Mouse (Mus musculus): ENCODE data around the gene 2310009B15Rik.
"Not testable (repeated sequence)": the region's sequence is repeated elsewhere in the genome, so short reads cannot be mapped to it uniquely, and the experiment has no call there.

Gene 2310009B15Rik

DNA sequence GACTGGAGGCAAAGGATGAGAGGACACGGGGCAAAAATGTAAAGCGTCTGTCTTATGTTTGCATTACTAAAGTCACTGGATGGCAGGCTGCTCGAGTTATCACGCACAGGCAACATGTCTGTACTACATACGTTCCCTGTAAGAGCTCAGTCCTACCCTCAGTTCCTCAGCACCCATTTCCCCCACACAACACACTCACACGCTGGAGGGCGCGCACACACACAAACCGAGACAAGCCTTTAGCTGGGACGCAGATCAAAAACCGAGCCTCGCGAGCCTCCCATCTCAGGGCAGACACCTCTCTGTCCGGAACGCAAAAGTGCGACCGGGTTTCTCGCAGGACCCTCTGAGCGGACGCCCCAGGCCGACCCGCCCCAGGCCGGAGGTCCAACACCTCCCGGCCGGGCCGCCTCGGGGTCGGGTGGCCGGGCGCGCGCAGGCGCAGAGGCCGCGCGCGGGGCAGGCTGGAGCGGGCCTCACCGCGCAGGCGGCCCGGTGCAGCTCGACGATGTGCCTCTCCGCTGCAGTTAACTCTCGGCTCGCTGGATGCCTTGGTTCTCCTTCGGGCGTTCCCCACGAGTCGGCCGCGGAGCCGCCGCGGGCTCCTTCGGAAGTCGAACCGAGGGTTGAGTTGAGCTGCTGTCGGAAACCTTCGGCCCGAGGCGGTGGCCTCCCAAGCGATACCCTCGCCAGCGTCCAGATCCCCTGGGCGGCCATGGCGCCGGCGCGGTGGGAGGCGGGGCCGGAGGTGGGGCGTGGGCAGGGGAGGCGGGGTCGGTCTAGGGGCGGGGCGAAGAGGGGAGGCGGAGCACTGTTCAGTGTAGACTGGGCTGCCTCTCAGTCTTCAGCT is at the start of gene 2310009B15Rik:
TSS of gene 2310009B15Rik (minus strand) at position 752 of the 850 bp plus-strand sequence.
- not testable (repeated sequence) for DNase-seq (ENCODE audit: low read depth, low spot score)

- DNase-seq (ENCODE audit: low read depth, low spot score) = no peak
Measured at GRCm38 (mm10) chr1:138906256-138906655, 49.6 kb upstream of the 2310009B15Rik start.

- no peak for DNase-seq (ENCODE audit: low read depth, low spot score)
Measured at GRCm38 (mm10) chr1:138905092-138905765, 48.6 kb upstream of the 2310009B15Rik start.

DNA sequence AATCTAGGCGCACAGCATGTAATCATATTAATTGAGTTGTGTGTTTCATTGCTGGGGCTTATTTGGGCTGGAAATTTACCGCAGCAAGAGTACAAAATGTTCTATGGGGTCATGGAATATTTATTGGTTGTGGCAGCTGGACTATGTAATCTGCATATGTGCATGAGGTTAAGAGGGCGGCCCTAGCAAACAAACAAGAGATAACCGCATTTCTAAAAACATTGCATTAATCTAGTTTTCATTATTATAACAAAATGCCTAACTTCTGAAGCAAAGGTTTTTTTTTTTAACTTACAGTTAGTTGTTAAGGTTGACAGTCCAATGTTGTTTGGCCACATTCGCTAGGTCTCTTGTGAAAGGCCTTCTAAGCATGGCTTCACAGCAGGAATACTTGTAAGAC is 47.2 kb upstream of the 2310009B15Rik start:
- DNase-seq (ENCODE audit: low read depth, low spot score) = no peak

GRCm38 (mm10) chr1:138901431-138902117 is 44.9 kb upstream of the 2310009B15Rik start:
- DNase-seq (ENCODE audit: low read depth, low spot score) = no peak

GRCm38 (mm10) chr1:138896088-138896487 is 39.4 kb upstream of the 2310009B15Rik start:
- no peak for DNase-seq (ENCODE audit: low read depth, low spot score)

DNA sequence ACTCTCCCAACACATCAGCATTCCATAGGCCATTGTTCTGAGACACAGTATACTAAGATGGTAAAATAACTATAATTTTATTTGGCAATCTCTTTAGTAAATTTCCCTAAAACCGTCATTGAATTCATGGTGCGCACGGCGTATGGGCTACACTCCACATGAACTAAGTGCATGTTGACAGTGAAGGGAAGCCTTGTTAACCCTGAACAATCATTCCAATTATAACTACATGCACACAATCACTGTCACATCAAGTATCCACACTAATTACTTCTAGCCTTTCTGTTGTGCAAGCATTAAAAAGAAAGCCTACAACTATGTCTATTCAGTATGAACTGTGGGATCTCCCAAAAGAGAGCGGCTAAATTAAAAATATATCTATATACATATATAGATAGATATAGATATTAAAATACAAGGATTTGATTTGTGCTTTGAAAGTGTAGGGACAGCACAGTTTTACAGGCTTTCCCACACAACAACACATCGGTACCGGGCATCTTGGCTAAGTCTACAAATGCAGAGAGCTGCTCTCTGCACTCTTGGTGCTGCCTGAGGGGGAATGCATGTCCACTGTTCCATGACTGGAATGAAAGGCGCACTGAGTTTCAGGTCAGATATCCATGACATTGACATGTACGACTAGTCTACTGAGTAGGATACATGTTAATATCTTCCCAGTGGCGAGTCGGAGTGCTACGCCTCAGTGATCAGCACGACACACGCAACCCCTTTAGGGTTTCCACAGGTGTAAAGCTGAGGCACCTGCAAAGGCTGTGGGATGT is 21.0 kb upstream of the 2310009B15Rik start:
- no peak for DNase-seq (ENCODE audit: low read depth, low spot score)

GRCm38 (mm10) chr1:138876371-138877045 is 19.9 kb upstream of the 2310009B15Rik start:
- no peak for DNase-seq (ENCODE audit: low read depth, low spot score)

DNA sequence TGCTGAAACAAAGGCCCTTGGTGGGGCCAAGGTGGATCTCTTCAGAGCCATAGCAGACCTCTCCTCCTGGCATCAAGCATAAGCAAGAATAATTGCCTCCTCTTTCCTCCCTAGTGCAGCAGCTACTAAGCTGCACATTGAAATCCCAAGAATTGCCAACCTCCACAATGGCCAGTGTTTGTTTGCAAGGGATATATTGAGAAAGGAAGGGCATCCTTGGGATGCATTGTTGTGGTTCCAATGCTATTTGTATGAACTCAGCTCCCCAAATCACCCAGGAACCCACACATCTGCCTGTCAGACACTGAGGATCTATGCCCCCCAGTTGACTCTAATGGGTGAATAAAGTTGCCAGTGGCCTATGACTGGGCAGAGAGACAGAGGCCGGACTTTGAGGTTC is 5.8 kb downstream of the 2310009B15Rik start:
- DNase-seq (ENCODE audit: low read depth, low spot score) = no peak

- DNase-seq (ENCODE audit: low read depth, low spot score) = no peak
Measured at GRCm38 (mm10) chr1:138850161-138850539, 6.5 kb downstream of the 2310009B15Rik start.

DNA sequence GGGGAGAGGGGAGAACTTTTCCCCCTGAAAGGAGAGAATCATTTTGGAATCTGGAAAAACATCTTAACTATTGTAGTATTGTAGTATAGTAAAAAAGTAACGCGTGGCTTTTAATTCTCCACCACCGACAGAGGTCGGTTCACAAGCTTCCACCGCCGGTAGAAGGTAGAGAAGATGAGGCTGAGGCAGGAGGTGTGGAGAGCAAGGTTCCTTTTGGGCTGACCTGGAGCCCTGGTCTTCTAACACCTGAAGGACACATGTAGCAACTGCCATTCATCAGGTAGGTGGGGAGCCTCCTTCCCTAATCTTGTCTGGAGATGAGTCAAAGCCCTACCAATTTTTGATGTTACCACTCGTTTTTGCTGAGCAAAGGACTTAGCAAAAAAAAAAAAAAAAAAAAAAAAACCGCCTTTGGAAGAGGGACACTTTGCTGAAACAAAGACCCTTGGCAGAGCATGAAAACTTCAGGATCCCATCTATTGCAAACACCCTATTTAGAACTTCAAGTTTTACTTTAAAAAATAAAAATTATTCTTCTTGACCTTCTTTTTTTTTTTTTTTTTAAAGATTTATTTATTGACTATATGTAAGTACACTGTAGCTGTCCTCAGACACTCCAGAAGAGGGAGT is 7.0 kb downstream of the 2310009B15Rik start:
- no peak for DNase-seq (ENCODE audit: low read depth, low spot score)

DNA sequence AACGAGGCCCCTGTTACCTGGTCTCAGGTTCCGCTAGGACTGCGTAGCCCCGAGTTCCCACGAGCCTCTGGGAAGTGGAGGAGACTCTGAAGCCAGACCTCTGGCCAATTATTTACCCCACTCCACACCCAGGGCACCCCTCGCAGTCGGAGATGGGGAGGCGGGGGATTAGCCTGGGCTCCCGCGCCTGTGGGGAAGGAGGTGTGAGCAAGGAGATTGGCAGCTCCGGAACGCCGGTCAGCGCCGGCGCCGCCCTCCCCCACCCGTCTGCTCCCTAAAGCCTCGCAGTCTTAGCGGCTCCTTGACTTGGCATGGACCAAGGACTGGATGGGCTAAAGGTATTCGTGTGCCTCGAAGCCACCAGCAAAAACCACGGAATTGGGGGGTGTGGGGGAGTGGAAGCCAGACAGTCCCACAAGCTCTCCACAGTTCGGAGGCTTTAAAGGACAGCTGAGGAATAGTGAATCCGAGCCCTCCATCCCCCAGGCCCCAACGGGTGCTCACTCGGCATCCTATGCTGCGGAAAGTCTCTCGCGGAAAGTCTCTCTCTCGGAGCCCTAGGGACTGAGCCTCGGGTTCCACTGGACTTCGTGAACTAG is 8.0 kb downstream of the 2310009B15Rik start, which contains the start of gene Lhx9:
TSS of gene Lhx9 (minus strand) at position 67 of the 599 bp plus-strand sequence.
- no peak for DNase-seq (ENCODE audit: low read depth, low spot score)

- no peak for DNase-seq (ENCODE audit: low read depth, low spot score)
Measured at GRCm38 (mm10) chr1:138848026-138848425, 8.6 kb downstream of the 2310009B15Rik start.

DNA sequence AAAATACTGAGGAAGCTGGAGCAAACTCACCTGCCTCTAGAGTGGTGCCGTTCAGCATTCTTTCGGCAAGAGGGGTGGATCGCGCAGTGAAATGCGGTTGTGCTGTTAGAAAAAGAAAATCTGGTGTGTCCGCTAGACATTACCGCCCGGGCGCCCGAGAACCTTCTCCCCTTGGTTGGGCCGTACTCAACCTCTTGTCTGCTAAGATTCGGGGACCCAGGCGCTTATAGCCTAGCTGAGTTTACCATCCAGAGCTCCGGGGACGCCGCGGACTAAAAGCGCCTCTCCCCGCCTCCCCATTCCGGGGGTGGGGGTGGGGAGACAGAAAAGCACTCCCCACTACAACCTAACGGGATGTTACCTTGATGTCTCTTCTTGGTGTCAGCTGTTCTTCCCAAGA is 9.5 kb downstream of the 2310009B15Rik start:
- DNase-seq (ENCODE audit: low read depth, low spot score) = no peak

DNA sequence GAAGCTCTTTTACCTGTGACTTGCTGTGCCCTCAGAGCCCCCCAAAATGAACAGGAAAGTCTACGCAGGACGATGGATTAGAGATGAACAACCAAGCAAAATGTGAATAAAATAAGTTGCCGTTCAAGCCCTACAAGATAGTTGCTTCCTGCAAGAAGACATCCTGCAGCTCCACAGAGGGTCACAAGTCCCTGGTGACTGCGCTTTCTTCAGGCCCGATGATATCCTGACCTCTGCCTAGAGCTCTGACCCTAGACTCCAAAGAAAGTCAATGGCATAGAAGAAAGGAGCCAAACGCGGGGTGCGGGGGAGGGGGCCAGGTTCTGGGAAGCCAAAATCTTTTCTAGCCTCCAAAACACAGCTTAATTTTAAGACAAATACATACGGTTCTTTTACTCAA is 10.1 kb downstream of the 2310009B15Rik start:
- no peak for DNase-seq (ENCODE audit: low read depth, low spot score)

DNA sequence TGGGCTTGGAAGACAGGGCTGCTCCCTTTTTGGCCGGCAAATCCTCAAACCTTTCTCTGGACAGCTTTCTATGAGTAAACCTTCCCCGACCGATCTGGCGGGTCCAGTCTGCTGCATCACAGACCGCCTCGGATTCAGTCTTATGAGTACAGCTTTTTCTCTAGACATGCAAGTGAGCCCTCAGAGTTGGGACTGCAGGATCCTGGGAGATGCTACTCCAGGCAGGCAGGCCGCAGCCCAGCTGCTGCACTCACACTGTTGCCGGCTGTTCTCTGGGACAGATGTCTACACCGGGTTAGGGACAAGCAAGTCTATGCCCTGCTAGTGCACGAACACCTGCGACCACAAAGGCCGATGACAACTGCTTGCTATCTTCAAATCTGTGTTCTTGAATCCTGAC is 10.5 kb downstream of the 2310009B15Rik start:
- no peak for DNase-seq (ENCODE audit: low read depth, low spot score)

GRCm38 (mm10) chr1:138845481-138845880 is 11.2 kb downstream of the 2310009B15Rik start:
- no peak for DNase-seq (ENCODE audit: low read depth, low spot score)

DNA sequence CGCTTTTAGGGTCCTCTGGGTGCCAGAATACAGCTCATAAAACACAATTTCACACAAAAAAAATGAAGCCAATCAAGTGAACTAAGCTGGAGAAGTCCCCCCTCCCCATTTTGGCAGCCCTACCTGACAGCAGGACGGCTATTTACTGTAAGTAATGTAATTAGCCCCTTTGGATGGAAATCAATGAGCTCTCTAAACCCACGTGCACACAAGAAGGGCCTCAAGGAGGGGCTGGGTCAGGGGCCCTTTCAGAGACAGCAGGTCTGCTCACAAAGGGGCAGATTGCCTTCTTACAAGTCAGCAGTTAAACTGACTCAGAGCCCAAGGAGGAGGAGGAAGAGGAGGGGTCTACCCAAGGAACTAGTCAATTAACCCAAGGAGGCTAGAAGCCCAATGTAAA is 12.5 kb downstream of the 2310009B15Rik start:
- DNase-seq (ENCODE audit: low read depth, low spot score) = no peak

DNA sequence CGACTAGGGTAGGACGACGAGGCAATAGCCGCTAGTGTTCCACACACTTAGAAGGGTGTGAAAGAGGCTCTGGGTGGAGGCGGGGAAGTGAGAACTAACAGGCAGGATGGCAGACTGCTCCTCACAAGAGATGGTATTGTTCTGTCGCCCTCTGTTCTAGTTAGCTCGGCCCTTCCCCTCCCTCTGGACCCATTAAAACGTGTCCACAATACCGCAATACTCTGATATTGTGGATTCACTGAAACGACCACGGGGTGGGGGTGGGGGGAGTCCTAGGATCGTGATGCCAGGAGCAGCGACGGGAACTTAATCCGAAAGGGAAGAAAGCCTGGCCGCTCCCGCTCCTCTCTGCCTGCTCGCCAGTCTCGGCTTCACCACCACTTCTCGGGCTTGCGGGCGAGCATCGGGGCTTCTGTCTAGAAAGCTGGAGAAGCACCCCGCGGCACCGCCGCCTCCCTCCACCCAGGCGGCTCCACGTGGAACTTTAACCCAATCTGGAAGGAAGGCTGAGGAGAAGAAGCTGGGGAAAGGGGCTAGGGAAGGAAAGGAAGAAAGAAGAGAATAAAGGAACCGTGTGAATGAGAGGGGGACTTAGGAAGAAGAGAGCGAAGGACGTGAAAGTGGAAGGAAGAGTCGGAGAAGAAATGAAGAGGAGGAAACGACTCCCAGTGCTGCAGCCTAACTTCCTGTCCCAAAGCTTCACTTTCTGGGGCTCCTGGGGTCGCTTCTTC is 13.1 kb downstream of the 2310009B15Rik start:
- no peak for DNase-seq (ENCODE audit: low read depth, low spot score)

All from embryo, embryonic 11.5 days (tissue).